Mouse (Mus musculus) right cerebral cortex, postnatal 14 days (tissue): ENCODE data around the gene Tnfrsf13c.

Experiments
- DNase-seq: peaks from one replicate; pipeline ENCODE4 v3.0.0; 2022

The Tnfrsf13c gene

GRCm38 (mm10) chr15:82206365-82207104 lies 17.6 kb downstream of the Tnfrsf13c start:
- DNase-seq: peak; percentile 56

GRCm38 (mm10) chr15:82204680-82205371 lies 19.3 kb downstream of the Tnfrsf13c start:
- no peak for DNase-seq

GRCm38 (mm10) chr15:82203611-82204351 lies 20.4 kb downstream of the Tnfrsf13c start:
- no peak for DNase-seq

- no peak for DNase-seq
These were observed 21.1 kb downstream of the Tnfrsf13c start for GRCm38 (mm10) chr15:82203090-82203489.

GRCm38 (mm10) chr15:82202086-82202485 lies 22.1 kb downstream of the Tnfrsf13c start:
- DNase-seq: no peak

GRCm38 (mm10) chr15:82199546-82199945 lies 24.6 kb downstream of the Tnfrsf13c start:
- DNase-seq: no peak

GRCm38 (mm10) chr15:82198342-82198741 lies 25.8 kb downstream of the Tnfrsf13c start:
- DNase-seq: no peak

GRCm38 (mm10) chr15:82197937-82198336 lies 26.2 kb downstream of the Tnfrsf13c start:
- DNase-seq: no peak

GRCm38 (mm10) chr15:82197246-82197750 lies 26.9 kb downstream of the Tnfrsf13c start:
- no peak for DNase-seq

- DNase-seq: no peak
These were observed 27.9 kb downstream of the Tnfrsf13c start for GRCm38 (mm10) chr15:82196300-82196699.

GRCm38 (mm10) chr15:82192617-82193016 lies 31.6 kb downstream of the Tnfrsf13c start:
- no peak for DNase-seq

- peak; percentile 44 for DNase-seq
These were observed 35.5 kb downstream of the Tnfrsf13c start for GRCm38 (mm10) chr15:82188481-82189240.

GRCm38 (mm10) chr15:82187924-82188323 lies 36.2 kb downstream of the Tnfrsf13c start:
- DNase-seq: no peak

- DNase-seq: no peak
These were observed 36.8 kb downstream of the Tnfrsf13c start for GRCm38 (mm10) chr15:82187401-82187800.

- no peak for DNase-seq
These were observed 37.2 kb downstream of the Tnfrsf13c start for GRCm38 (mm10) chr15:82186931-82187330.

GRCm38 (mm10) chr15:82186131-82186530 lies 38.0 kb downstream of the Tnfrsf13c start:
- no peak for DNase-seq

- no peak for DNase-seq
These were observed 38.9 kb downstream of the Tnfrsf13c start for GRCm38 (mm10) chr15:82185062-82185783.

- DNase-seq: no peak
These were observed 39.5 kb downstream of the Tnfrsf13c start for GRCm38 (mm10) chr15:82184656-82185055.

GRCm38 (mm10) chr15:82184183-82184582 lies 40.0 kb downstream of the Tnfrsf13c start:
- DNase-seq: no peak

GRCm38 (mm10) chr15:82183596-82183995 lies 40.6 kb downstream of the Tnfrsf13c start:
- DNase-seq: no peak

GRCm38 (mm10) chr15:82182311-82182710 lies 41.9 kb downstream of the Tnfrsf13c start:
- no peak for DNase-seq

- no peak for DNase-seq
These were observed 43.0 kb downstream of the Tnfrsf13c start for GRCm38 (mm10) chr15:82181131-82181530.
